Mouse (Mus musculus) liver, embryonic 14.5 days (tissue): ENCODE results near the gene Pnkd.

Experiments
- CTCF ChIP-seq: IDR thresholded peaks from 2 replicates; pipeline ENCODE4 v1.5.1; 2016; ENCODE audit warnings: antibody characterized with exemption, low read depth, control low read depth
- EP300 ChIP-seq: IDR thresholded peaks from 2 replicates; pipeline ENCODE4 v1.6.1; 2016; ENCODE audit warnings: antibody characterized with exemption, low read depth

GRCm38 (mm10) chr1:74294090-74294643, 9.4 kb downstream of the Pnkd start:
- TF ChIP-seq EP300 (no peak), CTCF (no peak)
